Mouse (Mus musculus) spleen, adult 2 months (tissue): ENCODE data around the gene Etl4. TPM values are rescaled to one million over a fixed set of nuclear protein-coding genes. Genes with fewer than 3 reads are reported as not detected.

Experiments
- DNase-seq, 2 experiments: peaks; one replicate each; pipeline versions ENCODE4 v3.0.0 to v3.0.0-alpha.2; 2012 to 2021; ENCODE audit warnings: low spot score in 2 of 2, low read depth in 1 of 2
- H3K27ac ChIP-seq: fragments of 200-500 bp; 2 replicates; pipeline ENCODE4 v1.5.1; 2012; ENCODE audit warnings: low read length, inconsistent platforms; ENCODE audit not compliant: insufficient read depth
- H3K27me3 ChIP-seq: fragments of 200-500 bp; 2 replicates; pipeline ENCODE4 v1.6.1; 2012; ENCODE audit warnings: mild to moderate bottlenecking, moderate library complexity, low read length, inconsistent platforms; ENCODE audit not compliant: control insufficient read depth, insufficient read depth
- H3K36me3 ChIP-seq: fragments of 200-500 bp; 2 replicates; pipeline ENCODE4 v1.6.1; 2012; ENCODE audit warnings: mild to moderate bottlenecking, low read length, inconsistent platforms; ENCODE audit not compliant: control insufficient read depth, insufficient read depth
- H3K4me1 ChIP-seq: fragments of 200-500 bp; 2 replicates; pipeline ENCODE4 v1.6.1; 2011; ENCODE audit warnings: inconsistent platforms; ENCODE audit not compliant: control insufficient read depth, insufficient read depth, insufficient read length
- H3K4me3 ChIP-seq: fragments of 200-500 bp; 2 replicates; pipeline ENCODE4 v1.5.1; 2011; ENCODE audit warnings: mild to moderate bottlenecking, inconsistent platforms; ENCODE audit not compliant: insufficient read depth, insufficient read length; ENCODE audit errors: extremely low read depth
- CTCF ChIP-seq: fragments of 200-500 bp; IDR thresholded peaks from 2 replicates; pipeline ENCODE4 v1.5.1; 2011; ENCODE audit warnings: mild to moderate bottlenecking, inconsistent platforms; ENCODE audit not compliant: insufficient read depth, insufficient read length, insufficient replicate concordance; ENCODE audit errors: extremely low read depth
- POLR2A ChIP-seq: fragments of 200-500 bp; IDR thresholded peaks from 2 replicates; pipeline ENCODE4 v1.6.1; 2011; ENCODE audit warnings: low read depth, low read length, inconsistent platforms
- WGBS: fragments of 180-500 bp; shearing (Covaris S2); methylation state at CpG from one replicate; pipeline ENCODE4 v1.1.7; 2018; 5-methylcytosine and 5-hydroxymethylcytosine counted together
- polyA plus RNA-seq: library from polyadenylated mRNA; depleted of rRNA; stranded (reverse); fragments of >200 nt; gene quantifications from 2 replicates; pipeline ENCODE4 v1.2.3, GENCODE M21; 2012

Etl4 gene
- polyA plus RNA-seq, 1 experiment: 5.3 TPM

- Histone ChIP-seq H3K27me3 (no peaks in the 10 kb centered on the region), H3K4me1 (no peaks in the 10 kb centered on the region), H3K27ac (no peak overlapping the region), H3K4me3 (no peak overlapping the region), H3K36me3 (no peaks in the 10 kb centered on the region)
- 38% methylated on average over 8 of the region's 8 CpGs for WGBS
- TF ChIP-seq CTCF: no peak
- TF ChIP-seq POLR2A: no peak
- no peak for DNase-seq
These were observed 383.8 kb downstream of the Etl4 start for GRCm38 (mm10) chr2:20293336-20293735.

- Histone ChIP-seq H3K4me3 (no peak overlapping the region), H3K27me3 (no peaks in the 10 kb centered on the region), H3K27ac (no peak overlapping the region), H3K36me3 (no peaks in the 10 kb centered on the region), H3K4me1 (no peaks in the 10 kb centered on the region)
- DNase-seq: no peak
- no peak for TF ChIP-seq POLR2A
- no peak for TF ChIP-seq CTCF
- 24% methylated on average over 4 of the region's 4 CpGs for WGBS
These were observed 385.0 kb downstream of the Etl4 start for GRCm38 (mm10) chr2:20294596-20294995.

GRCm38 (mm10) chr2:20302517-20302916, 392.9 kb downstream of the Etl4 start:
- Histone ChIP-seq H3K27ac (no peak overlapping the region), H3K4me1 (no peaks in the 10 kb centered on the region), H3K36me3 (no peaks in the 10 kb centered on the region), H3K27me3 (no peaks in the 10 kb centered on the region), H3K4me3 (no peak overlapping the region)
- DNase-seq: no peak
- 90% methylated on average over 3 of the region's 3 CpGs for WGBS
- no peak for TF ChIP-seq CTCF
- no peak for TF ChIP-seq POLR2A

GRCm38 (mm10) chr2:20324954-20325353, 415.4 kb downstream of the Etl4 start:
- no peak for DNase-seq
- WGBS: 56% methylated on average over 1 of the region's 1 CpGs
- TF ChIP-seq CTCF (no peak), POLR2A (no peak)

GRCm38 (mm10) chr2:20336176-20336575, 426.6 kb downstream of the Etl4 start:
- no peaks in the 10 kb centered on the region for H3K27me3 ChIP-seq
- TF ChIP-seq CTCF (no peak), POLR2A (no peak)
- no peaks in the 10 kb centered on the region for H3K36me3 ChIP-seq
- H3K4me3 ChIP-seq: no peak overlapping the region
- H3K4me1 ChIP-seq: no peaks in the 10 kb centered on the region
- 92% methylated on average over 6 of the region's 6 CpGs for WGBS
- H3K27ac ChIP-seq: no peak overlapping the region
- no peak for DNase-seq

More at GRCm38 (mm10) chr2:20324954-20325353, 415.4 kb downstream of the Etl4 start:
- H3K4me3 ChIP-seq: no peak overlapping the region
- H3K27me3 ChIP-seq: no peaks in the 10 kb centered on the region
- H3K36me3 ChIP-seq: no peaks in the 10 kb centered on the region
- no peak overlapping the region for H3K27ac ChIP-seq
- H3K4me1 ChIP-seq: no peaks in the 10 kb centered on the region

- WGBS: 36% methylated on average over 7 of the region's 7 CpGs
- no peak for TF ChIP-seq POLR2A
- TF ChIP-seq CTCF: no peak
- Histone ChIP-seq H3K4me3 (no peak overlapping the region), H3K36me3 (no peaks in the 10 kb centered on the region), H3K27ac (no peak overlapping the region), H3K27me3 (no peaks in the 10 kb centered on the region), H3K4me1 (no peaks in the 10 kb centered on the region)
- DNase-seq: no peak
These were observed 429.6 kb downstream of the Etl4 start for GRCm38 (mm10) chr2:20339016-20339734.

- Histone ChIP-seq H3K27me3 (no peaks in the 10 kb centered on the region), H3K27ac (no peak overlapping the region), H3K4me1 (no peaks in the 10 kb centered on the region), H3K4me3 (no peak overlapping the region), H3K36me3 (no peaks in the 10 kb centered on the region)
- TF ChIP-seq POLR2A (no peak), CTCF (no peak)
- WGBS: 13% methylated on average over 12 of the region's 12 CpGs
- no peak for DNase-seq
These were observed 430.3 kb downstream of the Etl4 start for GRCm38 (mm10) chr2:20339919-20340318.
